Mouse (Mus musculus) heart, postnatal 0 days (tissue): ENCODE measurements around the gene Dnajc8.

Source experiments
- CTCF ChIP-seq: IDR thresholded peaks from 2 replicates; pipeline ENCODE4 v1.5.1; 2016; ENCODE audit warnings: antibody characterized with exemption, control low read depth, low read depth
- EP300 ChIP-seq: IDR thresholded peaks from 2 replicates; pipeline ENCODE4 v1.6.1; 2016; ENCODE audit warnings: antibody characterized with exemption, low read depth

GRCm38 (mm10) chr4:132569115-132569514, 33.8 kb downstream of the Dnajc8 start:
- TF ChIP-seq CTCF (peak; percentile 34), EP300 (no peak)
